Mouse (Mus musculus) CH12.LX (cell line): ENCODE data around the gene Crybg2.

ENCODE experiments used
- CTCF ChIP-seq, 2 experiments: IDR thresholded peaks in 1 of 2; conservative IDR thresholded peaks in 1 of 2; 2 replicates each; pipeline ENCODE4 v1.5.1; 2011 to 2012; ENCODE audit warnings: low read depth in 2 of 2, low read length in 2 of 2, improper control_type of control experiment in 1 of 2, inconsistent platforms in 1 of 2, mild to moderate bottlenecking in 1 of 2, moderate library complexity in 1 of 2
- IRF4 ChIP-seq: IDR thresholded peaks from 2 replicates; pipeline ENCODE4 v1.6.1; 2014; ENCODE audit warnings: low read depth, mild to moderate bottlenecking, inconsistent platforms, low read length, improper control_type of control experiment
- POLR2A ChIP-seq: IDR thresholded peaks from 2 replicates; pipeline ENCODE4 v1.6.1; 2011; ENCODE audit warnings: low read depth, mild to moderate bottlenecking, improper control_type of control experiment, low read length

DNA sequence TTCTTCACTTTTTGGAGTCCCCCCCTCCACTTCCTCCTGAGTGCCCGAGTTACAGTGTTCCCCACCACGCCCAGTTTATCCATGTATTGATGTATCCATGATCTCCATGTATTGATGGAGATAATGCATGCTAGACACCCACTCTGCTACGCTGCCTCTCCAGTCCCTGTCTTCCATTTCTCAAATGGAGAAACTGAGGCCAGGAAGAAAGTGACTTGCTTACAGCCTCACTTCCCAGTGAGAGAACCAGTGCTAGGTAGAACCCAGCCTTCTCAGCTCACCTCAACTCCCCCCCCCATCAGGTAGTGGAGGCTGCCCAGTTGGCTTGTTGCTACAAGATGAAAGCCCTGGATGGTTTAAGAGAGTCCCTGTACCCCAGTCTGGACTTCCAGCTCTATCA, 7.1 kb upstream of the Crybg2 start, which contains the start of gene Zfp683:
- no peak for TF ChIP-seq IRF4
- no peak for TF ChIP-seq POLR2A
- TF ChIP-seq CTCF (conservative IDR thresholded peaks at IDR 0.05 in 1 of 2, IDR thresholded peaks at IDR 0.05 in 1 of 2; ENCODE audit: low read depth in 2 of 2, low read length in 2 of 2), result no peak
